Mouse (Mus musculus): ENCODE measurements around the gene Zc3h18. TPM values are rescaled to one million over a fixed set of nuclear protein-coding genes. Genes with fewer than 3 reads are reported as not detected.
A peak's percentile ranks its signal among the peaks of the same experiment; 100 is the strongest.

Zc3h18 gene
- polyA plus RNA-seq, 1 experiment from 2014 or later, result 67.6 TPM

- no peak for DNase-seq (ENCODE audit: low spot score)
- no peak overlapping the region for H3K27ac ChIP-seq
- H3K4me3 ChIP-seq, result no peak overlapping the region
- WGBS, result 78% methylated on average over 11 of the region's 11 CpGs
- peaks cover 71% of the 10 kb centered on the region for H3K27me3 ChIP-seq (ENCODE audit: insufficient read depth, poor library complexity, severe bottlenecking)
- peaks cover 23% of the 10 kb centered on the region for H3K4me1 ChIP-seq (replicated peaks)
- H3K36me3 ChIP-seq, result no peaks in the 10 kb centered on the region
- no peaks in the 10 kb centered on the region for H3K9me3 ChIP-seq
These were observed 80.8 kb downstream of the Zc3h18 start for GRCm38 (mm10) chr8:122457171-122457570.

- Histone ChIP-seq H3K27me3 (ENCODE audit: insufficient read depth, poor library complexity, severe bottlenecking) (peaks cover 85% of the 10 kb centered on the region), H3K4me3 (0 out of 2 replicates have a peak overlapping the region, but pooled peaks have one; percentile 50), H3K4me1 (replicated peaks) (peaks cover 42% of the 10 kb centered on the region), H3K36me3 (no peaks in the 10 kb centered on the region), H3K27ac (no peak overlapping the region), H3K9me3 (no peaks in the 10 kb centered on the region)
- peak; percentile 20 for DNase-seq (ENCODE audit: low spot score)
- WGBS, result 61% methylated on average over 6 of the region's 6 CpGs
These were observed 83.0 kb downstream of the Zc3h18 start for GRCm38 (mm10) chr8:122459218-122459900.

- peak overlapping the region; percentile 50 for H3K4me3 ChIP-seq
- peaks cover 47% of the 10 kb centered on the region for H3K4me1 ChIP-seq (replicated peaks)
- H3K27me3 ChIP-seq (ENCODE audit: insufficient read depth, poor library complexity, severe bottlenecking), result peaks cover 80% of the 10 kb centered on the region
- H3K27ac ChIP-seq, result no peak overlapping the region
- DNase-seq (ENCODE audit: low spot score), result no peak
- no peaks in the 10 kb centered on the region for H3K36me3 ChIP-seq
- 32% methylated on average over 7 of the region's 7 CpGs for WGBS
- H3K9me3 ChIP-seq, result no peaks in the 10 kb centered on the region
These were observed 83.6 kb downstream of the Zc3h18 start for GRCm38 (mm10) chr8:122459990-122460389.

DNA sequence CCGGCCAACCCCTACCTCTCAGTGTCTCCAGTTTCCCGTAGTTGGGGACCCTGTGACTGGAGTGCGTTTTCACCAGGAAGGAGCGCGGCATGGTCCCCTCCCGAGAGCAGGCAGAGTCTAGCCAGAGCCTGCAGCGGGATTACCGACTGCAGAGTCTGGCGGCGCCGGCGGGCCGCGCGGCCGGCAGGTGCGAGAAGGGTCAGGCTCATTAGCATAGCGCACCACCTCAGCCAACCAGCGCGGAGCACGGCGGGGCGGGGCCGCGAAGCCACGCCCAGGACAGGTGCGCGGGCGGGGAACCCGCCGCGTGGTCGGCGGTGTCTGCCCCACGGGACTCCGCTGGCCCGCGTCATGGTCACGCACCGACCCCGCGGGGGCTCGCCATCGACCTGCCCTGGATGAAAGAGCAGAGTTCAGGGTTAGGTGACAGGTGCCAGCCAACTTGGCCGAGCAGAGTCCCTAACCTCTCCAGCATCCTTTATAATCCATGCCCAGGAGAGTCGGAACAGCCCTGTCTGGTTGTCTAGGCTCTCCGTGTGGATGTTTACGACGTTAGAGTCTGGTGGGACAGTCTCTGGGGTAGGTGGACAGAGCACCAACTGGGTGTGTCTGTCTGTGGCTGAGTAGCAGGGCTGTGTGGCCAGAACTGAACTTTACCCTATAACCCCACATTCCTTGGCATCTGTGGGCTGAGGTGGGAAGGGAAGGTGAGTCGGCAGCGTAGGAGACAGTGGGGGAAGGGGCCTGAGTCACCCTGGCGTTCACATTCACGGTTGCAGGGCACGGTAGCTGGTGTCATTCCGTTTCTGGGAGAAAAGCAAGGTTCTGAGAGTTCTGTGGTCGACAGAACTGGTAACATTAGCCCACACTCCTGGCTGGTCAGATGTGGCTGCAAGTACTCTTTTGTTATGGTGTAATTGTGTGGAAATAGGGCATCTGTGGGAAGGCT is 84.4 kb downstream of the Zc3h18 start, which contains the start of gene Snai3:
Gene Snai3, minus strand, starts transcription at position 210 of the 949 bp plus-strand sequence.
- WGBS, result 3% methylated on average over 56 of the region's 56 CpGs
- DNase-seq (ENCODE audit: low spot score), result peak; percentile 50
- H3K27me3 ChIP-seq (ENCODE audit: insufficient read depth, poor library complexity, severe bottlenecking), result peaks cover 80% of the 10 kb centered on the region
- peak within 1 kb of the TSS; percentile 41; the same call in 1 of the 2 replicates for H3K27ac ChIP-seq
- H3K36me3 ChIP-seq, result peaks cover 5% of the 10 kb centered on the region
- H3K9me3 ChIP-seq, result no peaks in the 10 kb centered on the region
- H3K4me3 ChIP-seq, result peak within 1 kb of the TSS; percentile 50
- H3K4me1 ChIP-seq (replicated peaks), result peaks cover 50% of the 10 kb centered on the region

DNA sequence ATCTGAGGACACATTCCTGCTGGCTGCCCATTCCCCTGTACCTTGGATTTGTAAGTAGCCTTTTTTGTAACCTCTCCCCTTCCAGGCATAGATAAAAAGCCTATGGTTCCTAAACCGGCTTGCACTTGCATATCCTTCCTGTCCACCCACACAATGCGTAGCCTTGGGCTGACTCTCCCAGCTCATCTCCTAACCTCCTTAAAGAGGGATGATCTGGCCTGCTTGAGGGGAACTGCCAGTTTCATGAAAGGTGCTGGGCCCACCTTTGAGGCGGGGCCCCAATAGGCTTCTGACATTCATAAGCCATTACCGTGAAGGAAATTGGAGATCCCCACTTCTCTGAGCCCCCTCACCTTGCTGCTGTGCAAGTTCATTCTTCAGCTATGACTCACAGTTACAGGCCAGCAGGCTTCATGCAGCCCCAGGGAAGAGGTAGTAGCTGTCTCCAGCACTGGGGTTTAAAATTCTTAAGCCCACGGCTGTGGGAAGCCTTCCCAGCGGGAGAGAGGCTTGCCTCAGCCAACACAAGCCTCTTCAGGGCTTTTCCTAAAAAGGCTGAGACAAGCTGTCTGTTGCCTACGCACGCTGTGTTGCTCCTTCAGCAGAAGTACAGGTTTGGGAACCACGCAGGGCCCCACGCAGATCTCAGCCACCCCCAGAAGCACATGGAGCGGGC is 85.2 kb downstream of the Zc3h18 start:
- DNase-seq (ENCODE audit: low spot score), result no peak
- Histone ChIP-seq H3K9me3 (no peaks in the 10 kb centered on the region), H3K27ac (no peak overlapping the region), H3K4me1 (replicated peaks) (peaks cover 50% of the 10 kb centered on the region), H3K27me3 (ENCODE audit: insufficient read depth, poor library complexity, severe bottlenecking) (peaks cover 72% of the 10 kb centered on the region), H3K36me3 (peaks cover 12% of the 10 kb centered on the region), H3K4me3 (no peak overlapping the region)
- 63% methylated on average over 11 of the region's 11 CpGs for WGBS

GRCm38 (mm10) chr8:122462510-122462909 is 86.1 kb downstream of the Zc3h18 start:
- 74% methylated on average over 8 of the region's 8 CpGs for WGBS
- Histone ChIP-seq H3K4me3 (no peak overlapping the region), H3K27me3 (ENCODE audit: insufficient read depth, poor library complexity, severe bottlenecking) (peaks cover 63% of the 10 kb centered on the region), H3K27ac (no peak overlapping the region), H3K4me1 (replicated peaks) (peaks cover 50% of the 10 kb centered on the region), H3K9me3 (no peaks in the 10 kb centered on the region), H3K36me3 (peaks cover 21% of the 10 kb centered on the region)
- no peak for DNase-seq (ENCODE audit: low spot score)

- peaks cover 50% of the 10 kb centered on the region for H3K4me1 ChIP-seq (replicated peaks)
- peaks cover 48% of the 10 kb centered on the region for H3K27me3 ChIP-seq (ENCODE audit: insufficient read depth, poor library complexity, severe bottlenecking)
- H3K27ac ChIP-seq, result no peak overlapping the region
- H3K4me3 ChIP-seq, result no peak overlapping the region
- H3K9me3 ChIP-seq, result no peaks in the 10 kb centered on the region
- 70% methylated on average over 12 of the region's 12 CpGs for WGBS
- peaks cover 35% of the 10 kb centered on the region for H3K36me3 ChIP-seq
- DNase-seq (ENCODE audit: low spot score), result no peak
These were observed 87.5 kb downstream of the Zc3h18 start for GRCm38 (mm10) chr8:122463651-122464640.

DNA sequence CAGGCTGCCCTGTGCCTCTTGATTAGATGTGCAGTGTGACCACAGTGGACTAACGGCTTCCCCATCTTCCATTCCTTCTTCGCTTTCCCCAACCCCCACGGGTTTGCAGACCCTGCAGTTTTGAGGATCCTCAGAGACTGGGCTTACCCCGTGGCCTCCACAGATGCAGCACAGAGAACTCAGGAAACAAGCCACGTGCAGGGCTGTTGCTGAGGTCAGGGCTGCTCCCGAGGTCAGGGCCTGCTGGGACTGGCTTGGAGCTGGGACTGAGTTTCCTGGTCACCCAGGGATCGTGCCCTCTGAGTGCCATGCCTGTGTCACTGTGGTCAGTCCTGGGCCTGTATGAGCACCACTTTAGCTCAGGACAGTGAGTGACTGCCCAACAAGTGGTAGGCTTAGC is 88.6 kb downstream of the Zc3h18 start:
- Histone ChIP-seq H3K4me1 (replicated peaks) (peaks cover 48% of the 10 kb centered on the region), H3K27me3 (ENCODE audit: insufficient read depth, poor library complexity, severe bottlenecking) (peaks cover 38% of the 10 kb centered on the region), H3K4me3 (no peak overlapping the region), H3K27ac (no peak overlapping the region), H3K9me3 (no peaks in the 10 kb centered on the region), H3K36me3 (peaks cover 44% of the 10 kb centered on the region)
- 67% methylated on average over 7 of the region's 7 CpGs for WGBS
- DNase-seq (ENCODE audit: low spot score), result no peak

Other genes with a start within 250 kb of the Zc3h18 start
- 1.6 and 2.4 TPM in 2 replicates for gene Zfpm1, start 94.5 kb upstream of the Zc3h18 start, polyA plus RNA-seq (2016; fragmentation: Nextera tagmentation; extraction: Ambion mirVana)
- gene Trhr2, start 15.9 kb upstream of the Zc3h18 start, polyA plus RNA-seq (2016; fragmentation: Nextera tagmentation; extraction: Ambion mirVana), result not detected in 2 replicates
- gene Il17c, start 45.4 kb downstream of the Zc3h18 start, polyA plus RNA-seq (2016; fragmentation: Nextera tagmentation; extraction: Ambion mirVana), result not detected in 2 replicates
- gene Cyba, start 56.3 kb downstream of the Zc3h18 start, polyA plus RNA-seq (2016; fragmentation: Nextera tagmentation; extraction: Ambion mirVana), result 75.4 and 76.6 TPM in 2 replicates
- 61.8 and 65.1 TPM in 2 replicates for gene Mvd, start 66.8 kb downstream of the Zc3h18 start, polyA plus RNA-seq (2016; fragmentation: Nextera tagmentation; extraction: Ambion mirVana)
- 0.16 TPM in 1 of 2 replicates, not detected in the other for gene Snai3, start 84.1 kb downstream of the Zc3h18 start, polyA plus RNA-seq (2016; fragmentation: Nextera tagmentation; extraction: Ambion mirVana)
- 31.8 and 33.6 TPM in 2 replicates for gene Rnf166, start 99.5 kb downstream of the Zc3h18 start, polyA plus RNA-seq (2016; fragmentation: Nextera tagmentation; extraction: Ambion mirVana)
- 74.1 and 74.7 TPM in 2 replicates for gene Ctu2, start 99.5 kb downstream of the Zc3h18 start, polyA plus RNA-seq (2016; fragmentation: Nextera tagmentation; extraction: Ambion mirVana)
- gene Piezo1, start 174.7 kb downstream of the Zc3h18 start, polyA plus RNA-seq (2016; fragmentation: Nextera tagmentation; extraction: Ambion mirVana), result 6.5 and 9.2 TPM in 2 replicates
- 56.0 and 64.3 TPM in 2 replicates for gene Cdt1, start 191.4 kb downstream of the Zc3h18 start, polyA plus RNA-seq (2016; fragmentation: Nextera tagmentation; extraction: Ambion mirVana)
- gene Aprt, start 200.3 kb downstream of the Zc3h18 start, polyA plus RNA-seq (2016; fragmentation: Nextera tagmentation; extraction: Ambion mirVana), result 237 and 268 TPM in 2 replicates
- 7.1 and 7.2 TPM in 2 replicates for gene Galns, start 234.9 kb downstream of the Zc3h18 start, polyA plus RNA-seq (2016; fragmentation: Nextera tagmentation; extraction: Ambion mirVana)
- gene Trappc2l, start 235.0 kb downstream of the Zc3h18 start, polyA plus RNA-seq (2016; fragmentation: Nextera tagmentation; extraction: Ambion mirVana), result 53.3 and 68.5 TPM in 2 replicates
- not detected in 2 replicates for gene Pabpn1l, start 246.1 kb downstream of the Zc3h18 start, polyA plus RNA-seq (2016; fragmentation: Nextera tagmentation; extraction: Ambion mirVana)